9 mouse cellular contexts compared by ENCODE assay signal in genomic region chr17:35234903-35235302, GRCm38 (mm10). TPM values are rescaled to one million over a fixed set of nuclear protein-coding genes. Genes with fewer than 3 reads are reported as not detected.
DNase-seq lines count a peak whose midpoint lies in the region; ATAC-seq and TF ChIP-seq lines count a peak whose summit lies in the region.
"Had no signal": no experiment of that assay in that cellular context is flagged by ENCODE, and none has a peak within 500 bp of the region (broad histone marks: within the 10 kb centered on the region; RNA-seq: fewer than 3 reads in every experiment).

No protein-coding gene starts in this region.

- H3K4me2 ChIP-seq in kidney, embryonic 16.5 days (replicated peaks; ENCODE audit: low read depth, low read length), result peak overlapping the region; percentile 84

- peaks cover 37% of the 10 kb centered on the region for H3K4me1 ChIP-seq in heart, embryonic 10.5 days
- H3K4me1 ChIP-seq in kidney, embryonic 16.5 days (ENCODE audit: insufficient read depth, low read length), result peaks cover 39% of the 10 kb centered on the region
- H3K4me1 ChIP-seq in midbrain, embryonic 10.5 days, result peaks cover 33% of the 10 kb centered on the region
- peaks cover 31% of the 10 kb centered on the region for H3K4me1 ChIP-seq in thymus, adult 2 months (replicated peaks; ENCODE audit: control insufficient read depth, insufficient read depth, low read length)

- DNase-seq in layer of hippocampus, adult 2 months (ENCODE audit: low spot score in 2 of 2), result no peak
- no peak for DNase-seq in layer of hippocampus, adult 9-11 months
- peak; percentile 54 for DNase-seq in brain, embryonic 14.5 days (ENCODE audit: low read depth)
- DNase-seq in heart, embryonic 10.5 days (ENCODE audit: low spot score), result no peak
- DNase-seq in midbrain, embryonic 10.5 days (ENCODE audit: low spot score), result peak; percentile 60
- peak; percentile 59 for DNase-seq in thymus, adult 2 months
- no peak for DNase-seq in natural killer cell, adult 2 months (ENCODE audit: low spot score in 2 of 2)

- no peaks in the 10 kb centered on the region for H3K9me3 ChIP-seq in heart, embryonic 10.5 days
- H3K9me3 ChIP-seq in kidney, embryonic 16.5 days (ENCODE audit: low read length), result no peaks in the 10 kb centered on the region
- H3K9me3 ChIP-seq in midbrain, embryonic 10.5 days (replicated peaks), result no peaks in the 10 kb centered on the region

- TF ChIP-seq POLR2A in brain, embryonic 14.5 days (IDR thresholded peaks at IDR 0.05; ENCODE audit: borderline replicate concordance, extremely low read depth, insufficient read depth, insufficient read length, poor library complexity, severe bottlenecking), result no peak
- TF ChIP-seq POLR2A in thymus, adult 2 months (IDR thresholded peaks at IDR 0.05; ENCODE audit: control insufficient read depth, extremely low read depth, insufficient read depth, low read length, poor library complexity), result no peak

- no peak; the same call in 1 of the 2 replicates for ATAC-seq in kidney, embryonic 16.5 days (ENCODE audit: low FRiP score, low TSS enrichment)

- H3K36me3 ChIP-seq in heart, embryonic 10.5 days, result peaks cover 24% of the 10 kb centered on the region
- H3K36me3 ChIP-seq in kidney, embryonic 16.5 days (ENCODE audit: insufficient read depth, low read length), result peaks cover 6% of the 10 kb centered on the region; the same call in 1 of the 2 replicates
- H3K36me3 ChIP-seq in midbrain, embryonic 10.5 days, result peaks cover 30% of the 10 kb centered on the region
- no peaks in the 10 kb centered on the region; the same call in 1 of the 2 replicates for H3K36me3 ChIP-seq in thymus, adult 2 months (ENCODE audit: control insufficient read depth, insufficient read depth, low read length)

- 5% methylated on average over 31 of the region's 31 CpGs for WGBS in heart, embryonic 10.5 days
- WGBS in kidney, embryonic 16.5 days, result 3% methylated on average over 28 of the region's 31 CpGs
- 14% methylated on average over 31 of the region's 31 CpGs for WGBS in midbrain, embryonic 10.5 days
- 10% methylated on average over 31 of the region's 31 CpGs for WGBS in thymus, adult 2 months

- 0 out of 2 replicates have a peak, but pooled peaks have one; percentile 10 for TF ChIP-seq CTCF in layer of hippocampus, adult 2 months (conservative IDR thresholded peaks at IDR 0.05)
- no peak for TF ChIP-seq CTCF in brain, embryonic 14.5 days (IDR thresholded peaks at IDR 0.05; ENCODE audit: borderline replicate concordance, extremely low read depth, insufficient read depth, insufficient read length)
- TF ChIP-seq CTCF in thymus, adult 2 months (IDR thresholded peaks at IDR 0.05; ENCODE audit: borderline replicate concordance, control insufficient read depth, extremely low read depth, insufficient read depth, low read length, poor library complexity), result peak; percentile 35; the same call in 1 of the 2 replicates

- no peaks in the 10 kb centered on the region for H3K27me3 ChIP-seq in heart, embryonic 10.5 days (ENCODE audit: insufficient read depth, poor library complexity, severe bottlenecking)
- H3K27me3 ChIP-seq in kidney, embryonic 16.5 days (ENCODE audit: insufficient read depth, low read length), result no peaks in the 10 kb centered on the region
- no peaks in the 10 kb centered on the region for H3K27me3 ChIP-seq in midbrain, embryonic 10.5 days (ENCODE audit: low read depth, poor library complexity, severe bottlenecking)
- no peaks in the 10 kb centered on the region for H3K27me3 ChIP-seq in thymus, adult 2 months (ENCODE audit: control insufficient read depth, insufficient read depth, low read length)

- H3K4me3 ChIP-seq in layer of hippocampus, adult 2 months, result peak overlapping the region; percentile 78
- peak overlapping the region; percentile 79 for H3K4me3 ChIP-seq in heart, embryonic 10.5 days
- peak overlapping the region; percentile 60 for H3K4me3 ChIP-seq in kidney, embryonic 16.5 days (ENCODE audit: low read length)
- peak overlapping the region; percentile 78 for H3K4me3 ChIP-seq in midbrain, embryonic 10.5 days
- H3K4me3 ChIP-seq in thymus, adult 2 months (ENCODE audit: control insufficient read depth, insufficient read depth, low read length), result peak overlapping the region; percentile 82

- H3K9ac ChIP-seq in kidney, embryonic 16.5 days (replicated peaks; ENCODE audit: low read length), result peak overlapping the region; percentile 84

- peak overlapping the region; percentile 93 for H3K27ac ChIP-seq in layer of hippocampus, adult 2 months
- H3K27ac ChIP-seq in heart, embryonic 10.5 days, result peak overlapping the region; percentile 97
- peak overlapping the region; percentile 96 for H3K27ac ChIP-seq in kidney, embryonic 16.5 days (ENCODE audit: low read length)
- H3K27ac ChIP-seq in midbrain, embryonic 10.5 days (replicated peaks), result peak overlapping the region; percentile 96
- H3K27ac ChIP-seq in thymus, adult 2 months (ENCODE audit: control insufficient read depth, insufficient read depth, low read length), result peak overlapping the region; percentile 86

RNA-seq across cellular contexts. Expression of gene Nfkbil1, which starts 0.7 kb away (rescaled TPM):
- total RNA-seq in layer of hippocampus, adult 2 months (2021), result 10 to 100 TPM; 13.3 to 15.1 TPM
- polyA plus RNA-seq in brain, embryonic 14.5 days (2012; rRNA removed), result 13.4 and 17.3 TPM in 2 replicates
- 8.4 and 10.4 TPM in 2 replicates for polyA plus RNA-seq in heart, embryonic 10.5 days (2016; fragmentation: Nextera tagmentation; extraction: Ambion mirVana)
- polyA plus RNA-seq in kidney, embryonic 16.5 days (2015; fragmentation: Nextera tagmentation; extraction: Ambion mirVana), result 11.6 TPM in 2 replicates
- polyA plus RNA-seq in midbrain, embryonic 10.5 days (2016; fragmentation: Nextera tagmentation; extraction: Ambion mirVana), result 9.9 and 11.7 TPM in 2 replicates
- polyA plus RNA-seq in thymus, adult 2 months (2012; rRNA removed), result 34.2 and 41.3 TPM in 2 replicates

RNA-seq across cellular contexts. Expression of gene Atp6v1g2, which starts 1.4 kb away (rescaled TPM):
- 100 to 1,000 TPM; 615 to 646 TPM for total RNA-seq in layer of hippocampus, adult 2 months (2021)
- 72.5 and 74.9 TPM in 2 replicates for polyA plus RNA-seq in brain, embryonic 14.5 days (2012; rRNA removed)
- polyA plus RNA-seq in heart, embryonic 10.5 days (2016; fragmentation: Nextera tagmentation; extraction: Ambion mirVana), result 6.5 and 10.1 TPM in 2 replicates
- polyA plus RNA-seq in kidney, embryonic 16.5 days (2015; fragmentation: Nextera tagmentation; extraction: Ambion mirVana), result 5.8 and 8.5 TPM in 2 replicates
- polyA plus RNA-seq in midbrain, embryonic 10.5 days (2016; fragmentation: Nextera tagmentation; extraction: Ambion mirVana), result 9.7 and 11.8 TPM in 2 replicates
- 7.9 TPM in 2 replicates for polyA plus RNA-seq in thymus, adult 2 months (2012; rRNA removed)

RNA-seq across cellular contexts. Expression of gene Ddx39b, which starts 6.6 kb away (rescaled TPM):
- total RNA-seq in layer of hippocampus, adult 2 months (2021), result 100 to 1,000 TPM; 230 to 239 TPM
- 887 and 1,110 TPM in 2 replicates for polyA plus RNA-seq in brain, embryonic 14.5 days (2012; rRNA removed)
- polyA plus RNA-seq in heart, embryonic 10.5 days (2016; fragmentation: Nextera tagmentation; extraction: Ambion mirVana), result 367 and 489 TPM in 2 replicates
- 553 and 556 TPM in 2 replicates for polyA plus RNA-seq in kidney, embryonic 16.5 days (2015; fragmentation: Nextera tagmentation; extraction: Ambion mirVana)
- polyA plus RNA-seq in midbrain, embryonic 10.5 days (2016; fragmentation: Nextera tagmentation; extraction: Ambion mirVana), result 682 and 724 TPM in 2 replicates
- 778 and 831 TPM in 2 replicates for polyA plus RNA-seq in thymus, adult 2 months (2012; rRNA removed)

RNA-seq across cellular contexts. Expression of gene Gm16181, which starts 14.3 kb away (rescaled TPM):
- total RNA-seq in layer of hippocampus, adult 2 months (2021), result not detected
- polyA plus RNA-seq in brain, embryonic 14.5 days (2012; rRNA removed), result not detected in 2 replicates
- polyA plus RNA-seq in heart, embryonic 10.5 days (2016; fragmentation: Nextera tagmentation; extraction: Ambion mirVana), result 0.30 TPM in 1 of 2 replicates, not detected in the other
- 0.56 and 0.62 TPM in 2 replicates for polyA plus RNA-seq in kidney, embryonic 16.5 days (2015; fragmentation: Nextera tagmentation; extraction: Ambion mirVana)
- 0.25 and 0.37 TPM in 2 replicates for polyA plus RNA-seq in midbrain, embryonic 10.5 days (2016; fragmentation: Nextera tagmentation; extraction: Ambion mirVana)
- 0.29 TPM in 1 of 2 replicates, not detected in the other for polyA plus RNA-seq in thymus, adult 2 months (2012; rRNA removed)
- total RNA-seq: neutrophil, adult 5-6 weeks had no signal

RNA-seq across cellular contexts. Expression of gene H2-D1, which starts 27.6 kb away (rescaled TPM):
- total RNA-seq in layer of hippocampus, adult 2 months (2021), result 10 to 100 TPM; 15.7 to 21.2 TPM
- 37.1 and 39.5 TPM in 2 replicates for polyA plus RNA-seq in brain, embryonic 14.5 days (2012; rRNA removed)
- polyA plus RNA-seq in heart, embryonic 10.5 days (2016; fragmentation: Nextera tagmentation; extraction: Ambion mirVana), result 22.5 and 25.0 TPM in 2 replicates
- polyA plus RNA-seq in kidney, embryonic 16.5 days (2015; fragmentation: Nextera tagmentation; extraction: Ambion mirVana), result 73.6 and 87.2 TPM in 2 replicates
- 55.3 and 61.1 TPM in 2 replicates for polyA plus RNA-seq in midbrain, embryonic 10.5 days (2016; fragmentation: Nextera tagmentation; extraction: Ambion mirVana)
- polyA plus RNA-seq in thymus, adult 2 months (2012; rRNA removed), result 873 and 1,061 TPM in 2 replicates

Comparison
In these comparisons a context has a peak if more than half of its experiments do, and no peak if none do; other contexts are left out.
1. DNase-seq: peak in brain, embryonic 14.5 days (single experiment), midbrain, embryonic 10.5 days (single experiment) and thymus, adult 2 months (single experiment); none in layer of hippocampus, adult 2 months (0 of 2), layer of hippocampus, adult 9-11 months (single experiment), heart, embryonic 10.5 days (single experiment) and natural killer cell, adult 2 months (0 of 2).
2. Peak in every context shown above with its lines, with median percentiles within 50 percentile points of each other: H3K27ac ChIP-seq and H3K4me3 ChIP-seq.